Mouse (Mus musculus): Measurements from ENCODE around the gene Gm12355. TPM values are rescaled to one million over a fixed set of nuclear protein-coding genes. Genes with fewer than 3 reads are reported as not detected.
"Not testable (repeated sequence)": the region's sequence is repeated elsewhere in the genome, so short reads cannot be mapped to it uniquely, and the experiment has no call there.

The Gm12355 gene
- total RNA-seq, 1 experiment, result 2.9 TPM

DNA sequence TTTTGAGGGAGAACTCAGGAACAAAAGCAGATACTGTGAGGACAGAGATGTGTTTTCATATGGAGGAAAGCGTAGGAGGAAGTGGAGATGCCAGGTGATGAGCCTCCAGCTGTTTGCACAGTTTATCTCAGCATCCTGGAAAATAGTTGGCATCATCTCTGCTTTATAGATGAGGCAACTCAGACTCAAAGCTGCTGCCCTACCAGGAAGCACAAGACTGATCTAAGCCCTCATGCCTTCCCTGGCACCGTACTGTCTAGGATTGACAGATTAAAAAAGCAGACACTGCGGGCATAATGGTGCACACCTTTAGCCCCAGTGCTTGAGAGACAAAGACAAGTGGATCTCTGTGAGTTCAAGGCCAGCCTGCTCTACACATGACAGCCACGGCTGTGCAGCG, 5.2 kb upstream of the Gm12355 start:
- in situ Hi-C loops (cut with MboI; ENCODE audit: low sequenced_read_pairs in 2 of 2, unreplicated experiment in 2 of 2), result no loop called here
- H3K9me3 ChIP-seq (ENCODE audit: control insufficient read depth, insufficient read depth, low read depth, low read length), result no peaks in the 10 kb centered on the region
- no peak overlapping the region for H3K9ac ChIP-seq (ENCODE audit: insufficient read depth, low read depth, low read length, poor library complexity, severe bottlenecking)
- TF ChIP-seq ZC3H11A (IDR thresholded peaks at IDR 0.05; ENCODE audit: borderline replicate concordance, low read depth, low read length) (no peak), MAFK (IDR thresholded peaks at IDR 0.05; ENCODE audit: insufficient read depth, low read depth, low read length) (no peak), ZNF384 (IDR thresholded peaks at IDR 0.05; ENCODE audit: low read depth, low read length) (no peak), CHD2 (IDR thresholded peaks at IDR 0.05; ENCODE audit: low read depth, low read length) (no peak), HCFC1 (IDR thresholded peaks at IDR 0.05; ENCODE audit: borderline replicate concordance, insufficient read depth, low read length) (no peak)
- no peaks in the 10 kb centered on the region for H3K36me3 ChIP-seq (ENCODE audit: control insufficient read depth, insufficient read depth, low read length, poor library complexity, severe bottlenecking)
- H3K4me1 ChIP-seq (ENCODE audit: control insufficient read depth in 2 of 2, insufficient read depth in 2 of 2, low read length in 2 of 2, poor library complexity in 1 of 2), result no peaks in the 10 kb centered on the region
- no peak overlapping the region for H3K27ac ChIP-seq (ENCODE audit: insufficient read depth, low read depth, low read length, poor library complexity, severe bottlenecking)
- no peak overlapping the region for H3K4me3 ChIP-seq (ENCODE audit: insufficient read depth in 1 of 2, low read depth in 1 of 2, low read length in 2 of 2, poor library complexity in 1 of 2, severe bottlenecking in 1 of 2)
- no peak for DNase-seq (ENCODE audit: low read depth, low spot score)

DNA sequence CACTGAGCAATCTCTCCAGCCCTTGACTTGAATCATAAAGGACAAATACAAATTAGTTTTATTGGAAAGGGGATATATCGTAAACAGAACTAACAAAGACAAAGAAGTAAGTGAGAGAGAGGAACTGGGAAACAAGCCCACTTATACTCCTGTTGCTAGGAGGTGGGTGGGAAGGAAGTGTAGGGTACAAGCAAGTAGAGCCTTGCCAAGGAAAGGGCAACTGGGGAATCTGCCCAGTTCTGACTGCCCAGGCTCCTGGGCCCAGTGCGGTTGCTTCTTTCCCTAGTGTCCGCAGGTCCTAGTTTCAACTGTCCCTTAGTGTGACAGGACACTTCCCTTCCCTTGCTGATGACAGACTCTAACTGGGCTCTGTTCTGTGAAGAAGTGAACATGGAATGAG, 3.2 kb upstream of the Gm12355 start:
- no peak for DNase-seq (ENCODE audit: low read depth, low spot score)
- no peaks in the 10 kb centered on the region for H3K36me3 ChIP-seq (ENCODE audit: control insufficient read depth, insufficient read depth, low read length, poor library complexity, severe bottlenecking)
- TF ChIP-seq ZNF384 (IDR thresholded peaks at IDR 0.05; ENCODE audit: low read depth, low read length) (no peak), MAFK (IDR thresholded peaks at IDR 0.05; ENCODE audit: insufficient read depth, low read depth, low read length) (no peak)

DNA sequence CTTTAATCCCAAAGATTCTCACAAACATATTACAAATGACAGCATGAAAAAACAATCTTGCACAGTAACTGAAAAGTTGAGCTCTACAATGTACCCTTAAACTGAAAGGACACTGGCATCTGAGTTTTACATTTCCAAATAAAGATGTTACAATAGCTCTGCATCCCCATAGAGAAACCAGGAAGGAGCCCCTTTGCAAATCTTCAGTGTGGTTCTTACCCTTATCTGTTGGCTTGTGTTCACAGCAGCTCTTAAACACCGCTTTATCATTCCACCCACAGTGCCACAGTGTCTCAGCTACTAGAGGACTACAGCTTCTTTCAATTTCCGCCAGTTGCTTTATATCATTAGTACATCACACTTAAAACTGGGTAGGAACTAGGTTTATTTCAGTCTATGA, 1.1 kb downstream of the Gm12355 start:
- H3K36me3 ChIP-seq (ENCODE audit: control insufficient read depth, insufficient read depth, low read length, poor library complexity, severe bottlenecking); in situ Hi-C loops (cut with MboI; ENCODE audit: low sequenced_read_pairs in 2 of 2, unreplicated experiment in 2 of 2); H3K9me3 ChIP-seq (ENCODE audit: control insufficient read depth, insufficient read depth, low read depth, low read length); H3K9ac ChIP-seq (ENCODE audit: insufficient read depth, low read depth, low read length, poor library complexity, severe bottlenecking); H3K27ac ChIP-seq (ENCODE audit: insufficient read depth, low read depth, low read length, poor library complexity, severe bottlenecking); H3K4me3 ChIP-seq (ENCODE audit: insufficient read depth in 1 of 2, low read depth in 1 of 2, low read length in 2 of 2, poor library complexity in 1 of 2, severe bottlenecking in 1 of 2); H3K4me1 ChIP-seq (ENCODE audit: control insufficient read depth in 2 of 2, insufficient read depth in 2 of 2, low read length in 2 of 2, poor library complexity in 1 of 2); DNase-seq (ENCODE audit: low read depth, low spot score): not testable (repeated sequence)

More for the DNA sequence above, 3.2 kb upstream of the Gm12355 start:
- no peaks in the 10 kb centered on the region for H3K4me1 ChIP-seq (ENCODE audit: control insufficient read depth in 2 of 2, insufficient read depth in 2 of 2, low read length in 2 of 2, poor library complexity in 1 of 2)
- H3K9me3 ChIP-seq (ENCODE audit: control insufficient read depth, insufficient read depth, low read depth, low read length), result no peaks in the 10 kb centered on the region
- H3K4me3 ChIP-seq (ENCODE audit: insufficient read depth in 1 of 2, low read depth in 1 of 2, low read length in 2 of 2, poor library complexity in 1 of 2, severe bottlenecking in 1 of 2), result no peak overlapping the region
- no peak overlapping the region for H3K27ac ChIP-seq (ENCODE audit: insufficient read depth, low read depth, low read length, poor library complexity, severe bottlenecking)
- H3K9ac ChIP-seq (ENCODE audit: insufficient read depth, low read depth, low read length, poor library complexity, severe bottlenecking), result no peak overlapping the region
- in situ Hi-C loops (cut with MboI; ENCODE audit: low sequenced_read_pairs in 2 of 2, unreplicated experiment in 2 of 2), result no loop called here

DNA sequence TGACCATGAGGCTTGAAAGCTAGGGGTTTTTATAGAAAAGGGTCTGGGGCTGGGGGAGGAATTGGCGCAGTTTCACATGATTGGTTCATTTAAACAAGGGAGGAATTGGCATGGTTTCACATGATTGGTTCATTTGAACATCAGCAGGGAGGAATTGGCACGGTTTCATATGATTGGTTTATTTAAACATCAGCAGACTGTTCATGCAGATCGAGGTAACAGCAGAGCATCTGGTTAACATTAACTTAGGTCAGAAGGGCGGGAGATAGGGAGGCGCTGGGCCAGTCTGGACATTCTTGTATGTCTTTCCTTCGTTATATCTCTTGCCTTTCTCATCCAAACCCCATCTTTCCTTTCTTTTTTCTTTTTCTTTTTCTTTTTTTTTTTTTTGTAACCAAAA, 1.5 kb downstream of the Gm12355 start:
- H3K9me3 ChIP-seq (ENCODE audit: control insufficient read depth, insufficient read depth, low read depth, low read length); in situ Hi-C loops (cut with MboI; ENCODE audit: low sequenced_read_pairs in 2 of 2, unreplicated experiment in 2 of 2); H3K4me1 ChIP-seq (ENCODE audit: control insufficient read depth in 2 of 2, insufficient read depth in 2 of 2, low read length in 2 of 2, poor library complexity in 1 of 2); H3K4me3 ChIP-seq (ENCODE audit: insufficient read depth in 1 of 2, low read depth in 1 of 2, low read length in 2 of 2, poor library complexity in 1 of 2, severe bottlenecking in 1 of 2); H3K36me3 ChIP-seq (ENCODE audit: control insufficient read depth, insufficient read depth, low read length, poor library complexity, severe bottlenecking); H3K27ac ChIP-seq (ENCODE audit: insufficient read depth, low read depth, low read length, poor library complexity, severe bottlenecking); DNase-seq (ENCODE audit: low read depth, low spot score); H3K9ac ChIP-seq (ENCODE audit: insufficient read depth, low read depth, low read length, poor library complexity, severe bottlenecking): not testable (repeated sequence)

DNA sequence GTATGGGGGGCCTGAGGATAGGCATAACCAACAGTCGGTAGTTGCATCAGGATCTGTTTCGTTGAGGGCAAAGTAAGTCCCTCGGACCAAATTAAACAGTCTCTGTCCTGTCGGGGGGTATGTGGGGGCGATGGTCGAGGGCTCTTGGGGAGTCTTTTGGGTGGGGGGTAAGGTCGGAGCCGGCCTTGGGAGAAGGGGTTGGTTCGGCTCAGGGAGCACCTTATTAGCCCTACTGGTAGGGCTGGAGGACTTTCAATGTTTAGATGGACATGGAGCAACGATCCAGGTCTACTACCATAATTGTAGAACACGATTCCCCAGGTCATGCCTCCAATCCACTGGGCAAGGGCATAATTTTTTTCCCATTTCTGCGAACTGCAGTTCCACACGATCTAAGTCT, 4.7 kb downstream of the Gm12355 start:
- H3K27ac ChIP-seq (ENCODE audit: insufficient read depth, low read depth, low read length, poor library complexity, severe bottlenecking), result no peak overlapping the region
- H3K4me1 ChIP-seq (ENCODE audit: control insufficient read depth in 2 of 2, insufficient read depth in 2 of 2, low read length in 2 of 2, poor library complexity in 1 of 2), result no peaks in the 10 kb centered on the region
- no peaks in the 10 kb centered on the region for H3K36me3 ChIP-seq (ENCODE audit: control insufficient read depth, insufficient read depth, low read length, poor library complexity, severe bottlenecking)
- DNase-seq (ENCODE audit: low read depth, low spot score), result no peak
- in situ Hi-C loops (cut with MboI; ENCODE audit: low sequenced_read_pairs in 2 of 2, unreplicated experiment in 2 of 2), result no loop called here
- H3K4me3 ChIP-seq (ENCODE audit: insufficient read depth in 1 of 2, low read depth in 1 of 2, low read length in 2 of 2, poor library complexity in 1 of 2, severe bottlenecking in 1 of 2), result no peak overlapping the region
- H3K9me3 ChIP-seq (ENCODE audit: control insufficient read depth, insufficient read depth, low read depth, low read length), result peaks cover 4% of the 10 kb centered on the region; the same call in 1 of the 2 replicates
- H3K9ac ChIP-seq (ENCODE audit: insufficient read depth, low read depth, low read length, poor library complexity, severe bottlenecking), result no peak overlapping the region
- TF ChIP-seq CHD2 (IDR thresholded peaks at IDR 0.05; ENCODE audit: low read depth, low read length) (no peak), HCFC1 (IDR thresholded peaks at IDR 0.05; ENCODE audit: borderline replicate concordance, insufficient read depth, low read length) (no peak), MAFK (IDR thresholded peaks at IDR 0.05; ENCODE audit: insufficient read depth, low read depth, low read length) (no peak), ZC3H11A (IDR thresholded peaks at IDR 0.05; ENCODE audit: borderline replicate concordance, low read depth, low read length) (no peak)

Data from ES-E14 (cell line).